Mouse (Mus musculus): Measurements from ENCODE around the gene Adgrl3. TPM values are rescaled to one million over a fixed set of nuclear protein-coding genes. Genes with fewer than 3 reads are reported as not detected.

The Adgrl3 gene
- total RNA-seq (2021): 1 to 10 TPM; 3.4 to 3.5 TPM
- polyA plus RNA-seq (2012; rRNA removed): 0.90 and 1.6 TPM in 2 replicates
- long read RNA-seq: 0 reads

- TF ChIP-seq CTCF (IDR thresholded peaks at IDR 0.05) (0 out of 2 replicates have a peak, but pooled peaks have one; percentile 13), EP300 (IDR thresholded peaks at IDR 0.05; ENCODE audit: insufficient read depth, low read depth, low read length) (no peak), POLR2A (IDR thresholded peaks at IDR 0.05; ENCODE audit: insufficient read depth, low read depth, low read length) (no peak)
- H3K4me3 ChIP-seq: peak within 1 kb of the TSS; percentile 53
- H3K9ac ChIP-seq (ENCODE audit: low read depth, low read length): peak within 1 kb of the TSS; percentile 72
- WGBS: under 1% methylated on average over 63 of the region's 70 CpGs
- peak; percentile 76 to 79 for DNase-seq
- no peaks in the 10 kb centered on the region for H3K79me2 ChIP-seq (replicated peaks; ENCODE audit: control insufficient read depth, insufficient read depth, low read length)
- H3K36me3 ChIP-seq (ENCODE audit: control insufficient read depth, insufficient read depth, low read length): no peaks in the 10 kb centered on the region
- intact Hi-C loops (cut with DNase I): no loop called here
- H3K4me1 ChIP-seq (ENCODE audit: control insufficient read depth, insufficient read depth, low read length): peaks cover 2% of the 10 kb centered on the region; the same call in 1 of the 2 replicates
- peaks cover 15% of the 10 kb centered on the region for H3K27me3 ChIP-seq (ENCODE audit: control insufficient read depth, insufficient read depth, low read length)
- peak within 1 kb of the TSS; percentile 31; the same call in 1 of the 2 replicates for H3K27ac ChIP-seq
Measured at GRCm38 (mm10) chr5:81019590-81020254, at the start of gene Adgrl3. TSS of gene Adgrl3 (plus strand) at chr5:81020138.

- 22% methylated on average over 3 of the region's 3 CpGs for WGBS
- DNase-seq: no peak
- Histone ChIP-seq H3K36me3 (ENCODE audit: control insufficient read depth, insufficient read depth, low read length) (no peaks in the 10 kb centered on the region), H3K27me3 (ENCODE audit: control insufficient read depth, insufficient read depth, low read length) (peaks cover 15% of the 10 kb centered on the region), H3K4me3 (no peak overlapping the region), H3K27ac (no peak overlapping the region), H3K79me2 (replicated peaks; ENCODE audit: control insufficient read depth, insufficient read depth, low read length) (no peaks in the 10 kb centered on the region), H3K4me1 (ENCODE audit: control insufficient read depth, insufficient read depth, low read length) (peaks cover 2% of the 10 kb centered on the region; the same call in 1 of the 2 replicates), H3K9ac (ENCODE audit: low read depth, low read length) (no peak overlapping the region)
- intact Hi-C loops (cut with DNase I): no loop called here
- TF ChIP-seq POLR2A (IDR thresholded peaks at IDR 0.05; ENCODE audit: insufficient read depth, low read depth, low read length) (no peak), EP300 (IDR thresholded peaks at IDR 0.05; ENCODE audit: insufficient read depth, low read depth, low read length) (no peak), CTCF (IDR thresholded peaks at IDR 0.05) (no peak)
Measured at GRCm38 (mm10) chr5:81019166-81019565, 772 bp upstream of the Adgrl3 start.

- peaks cover 2% of the 10 kb centered on the region; the same call in 1 of the 2 replicates for H3K4me1 ChIP-seq (ENCODE audit: control insufficient read depth, insufficient read depth, low read length)
- no peaks in the 10 kb centered on the region for H3K79me2 ChIP-seq (replicated peaks; ENCODE audit: control insufficient read depth, insufficient read depth, low read length)
- peak overlapping the region; percentile 53 for H3K4me3 ChIP-seq
- TF ChIP-seq EP300 (IDR thresholded peaks at IDR 0.05; ENCODE audit: insufficient read depth, low read depth, low read length): no peak
- no peak for TF ChIP-seq POLR2A (IDR thresholded peaks at IDR 0.05; ENCODE audit: insufficient read depth, low read depth, low read length)
- TF ChIP-seq CTCF (IDR thresholded peaks at IDR 0.05): no peak
- H3K9ac ChIP-seq (ENCODE audit: low read depth, low read length): peak overlapping the region; percentile 67
- intact Hi-C loops (cut with DNase I): no loop called here
- peaks cover 15% of the 10 kb centered on the region for H3K27me3 ChIP-seq (ENCODE audit: control insufficient read depth, insufficient read depth, low read length)
- peak; percentile 43 to 61 for DNase-seq
- H3K27ac ChIP-seq: peak overlapping the region; percentile 31; the same call in 1 of the 2 replicates
- H3K36me3 ChIP-seq (ENCODE audit: control insufficient read depth, insufficient read depth, low read length): no peaks in the 10 kb centered on the region
- under 1% methylated on average over 65 of the region's 67 CpGs for WGBS
Measured at GRCm38 (mm10) chr5:81020281-81021005, 505 bp downstream of the Adgrl3 start.

GRCm38 (mm10) chr5:81021006-81021320 lies 1.0 kb downstream of the Adgrl3 start:
- Histone ChIP-seq H3K4me1 (ENCODE audit: control insufficient read depth, insufficient read depth, low read length) (peaks cover 2% of the 10 kb centered on the region; the same call in 1 of the 2 replicates), H3K79me2 (replicated peaks; ENCODE audit: control insufficient read depth, insufficient read depth, low read length) (no peaks in the 10 kb centered on the region), H3K27me3 (ENCODE audit: control insufficient read depth, insufficient read depth, low read length) (peaks cover 15% of the 10 kb centered on the region), H3K4me3 (peak overlapping the region; percentile 53), H3K9ac (ENCODE audit: low read depth, low read length) (peak overlapping the region; percentile 38; the same call in 1 of the 2 replicates), H3K27ac (no peak overlapping the region; the same call in none of the 2 replicates), H3K36me3 (ENCODE audit: control insufficient read depth, insufficient read depth, low read length) (no peaks in the 10 kb centered on the region)
- no peak for TF ChIP-seq EP300 (IDR thresholded peaks at IDR 0.05; ENCODE audit: insufficient read depth, low read depth, low read length)
- no peak for TF ChIP-seq POLR2A (IDR thresholded peaks at IDR 0.05; ENCODE audit: insufficient read depth, low read depth, low read length)
- TF ChIP-seq CTCF (IDR thresholded peaks at IDR 0.05): no peak
- intact Hi-C loops (cut with DNase I): no loop called here
- 2% methylated on average over 6 of the region's 6 CpGs for WGBS
- DNase-seq: no peak

- TF ChIP-seq POLR2A (IDR thresholded peaks at IDR 0.05; ENCODE audit: insufficient read depth, low read depth, low read length): no peak
- DNase-seq: peak; percentile 26 to 54
- peaks cover 15% of the 10 kb centered on the region for H3K27me3 ChIP-seq (ENCODE audit: control insufficient read depth, insufficient read depth, low read length)
- no peaks in the 10 kb centered on the region for H3K79me2 ChIP-seq (replicated peaks; ENCODE audit: control insufficient read depth, insufficient read depth, low read length)
- peaks cover 2% of the 10 kb centered on the region; the same call in 1 of the 2 replicates for H3K4me1 ChIP-seq (ENCODE audit: control insufficient read depth, insufficient read depth, low read length)
- peak overlapping the region; percentile 53 for H3K4me3 ChIP-seq
- WGBS: 1% methylated on average over 39 of the region's 39 CpGs
- H3K36me3 ChIP-seq (ENCODE audit: control insufficient read depth, insufficient read depth, low read length): no peaks in the 10 kb centered on the region
- peak overlapping the region; percentile 42; the same call in 1 of the 2 replicates for H3K9ac ChIP-seq (ENCODE audit: low read depth, low read length)
- intact Hi-C loops (cut with DNase I): no loop called here
- no peak overlapping the region; the same call in 1 of the 2 replicates for H3K27ac ChIP-seq
Measured at GRCm38 (mm10) chr5:81021331-81021863, 1.5 kb downstream of the Adgrl3 start.

Measured in heart, adult 2 months (tissue).